Mouse (Mus musculus): ENCODE measurements around the gene Nfatc2.

The Nfatc2 gene

DNA sequence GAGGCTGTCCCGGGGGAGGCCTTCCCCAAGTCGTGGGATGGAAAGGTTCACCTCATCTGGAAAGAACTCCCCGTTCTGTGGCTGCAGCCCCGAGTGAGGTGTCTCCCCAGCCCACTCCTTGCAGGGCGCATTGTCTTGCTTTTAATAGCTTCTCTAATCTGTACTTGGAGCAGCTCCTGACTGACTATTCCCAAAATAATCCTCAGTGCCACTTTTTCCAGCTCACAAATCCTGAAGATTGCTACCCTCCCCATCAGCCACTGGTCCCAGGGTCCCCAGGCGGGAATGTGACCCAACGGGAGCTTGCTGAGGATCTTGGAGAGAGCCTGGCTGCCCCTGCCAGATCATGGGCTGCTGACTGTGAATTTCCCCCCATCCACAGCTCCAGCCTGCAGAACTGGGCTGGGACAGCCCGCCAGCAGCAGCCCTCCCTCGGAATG is 6.7 kb upstream of the Nfatc2 start:
- no peak for DNase-seq (ENCODE audit: low spot score)

DNA sequence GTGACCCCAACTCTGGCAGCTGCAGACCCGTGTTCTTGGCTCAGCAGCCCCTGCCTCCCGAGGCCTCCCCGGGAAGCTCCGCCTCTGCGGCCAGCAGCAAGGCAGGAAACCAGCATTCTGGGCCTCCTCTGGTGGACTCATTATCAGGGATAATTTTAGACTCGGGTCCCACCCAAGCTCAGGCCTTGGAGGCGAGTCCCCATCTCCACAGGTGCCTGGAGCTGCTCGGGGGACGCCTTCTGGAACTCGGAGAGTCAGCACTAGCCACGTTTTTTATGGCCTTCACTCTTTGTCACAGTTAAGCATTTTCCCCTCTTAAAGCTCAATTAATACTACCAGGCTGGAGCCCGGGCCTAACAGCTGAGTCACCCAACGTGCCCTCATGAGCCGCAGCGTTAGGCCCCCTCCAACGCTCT is 3.2 kb upstream of the Nfatc2 start:
- no peak for DNase-seq (ENCODE audit: low spot score)

DNA sequence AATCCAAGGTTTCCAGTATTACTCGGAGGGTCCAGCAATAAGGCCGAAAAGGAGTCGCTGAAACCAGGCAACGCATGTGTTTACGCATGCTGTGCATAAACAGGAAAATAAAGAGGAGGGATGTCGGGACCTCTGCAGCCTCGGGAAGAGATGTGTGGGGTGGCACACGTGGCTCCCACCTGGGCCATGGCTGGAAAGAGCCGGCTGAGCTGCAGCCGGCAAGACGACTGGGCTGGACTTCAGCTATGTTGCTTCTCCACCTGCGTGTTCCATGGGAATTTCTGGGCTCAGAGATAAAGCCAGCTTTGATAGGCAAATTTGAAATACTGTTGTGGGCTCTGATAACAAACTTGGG is 907 bp upstream of the Nfatc2 start:
- DNase-seq (ENCODE audit: low spot score): no peak

DNA sequence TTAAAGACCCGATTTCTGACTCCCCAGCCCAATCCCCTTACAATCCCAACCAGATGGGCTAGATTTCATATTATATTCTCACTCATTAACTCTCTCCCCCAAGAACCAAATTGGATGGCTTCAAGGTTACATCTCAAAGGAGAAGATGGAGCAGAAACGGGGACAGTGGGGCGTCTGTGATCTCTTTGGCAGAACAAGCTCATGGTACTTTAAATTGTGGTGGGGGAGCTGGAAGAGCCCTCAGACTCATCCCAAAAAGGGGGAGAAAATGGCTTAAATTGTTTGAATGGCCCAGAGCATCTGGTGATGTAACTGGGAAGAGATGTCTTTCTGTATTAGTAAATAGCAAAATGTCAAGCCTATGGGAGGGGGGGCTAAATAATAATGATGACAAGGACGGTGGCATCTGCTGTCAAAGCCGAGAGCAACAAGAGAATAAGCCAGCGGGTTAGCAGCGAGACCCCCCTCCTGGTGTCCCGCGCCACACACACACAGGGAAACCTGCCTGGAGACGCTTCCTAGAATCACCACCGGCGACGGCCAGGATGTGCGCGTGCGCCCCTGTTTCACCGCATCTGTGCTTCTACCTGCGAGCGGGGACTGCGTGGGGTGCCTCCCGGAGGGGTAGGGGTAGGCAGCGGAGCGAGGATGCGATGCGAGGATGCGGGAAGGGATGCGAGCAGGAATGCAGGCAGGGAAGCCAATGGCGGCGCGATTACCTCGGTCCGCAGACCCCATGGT is 537 bp downstream of the Nfatc2 start:
- DNase-seq (ENCODE audit: low spot score): no peak

DNA sequence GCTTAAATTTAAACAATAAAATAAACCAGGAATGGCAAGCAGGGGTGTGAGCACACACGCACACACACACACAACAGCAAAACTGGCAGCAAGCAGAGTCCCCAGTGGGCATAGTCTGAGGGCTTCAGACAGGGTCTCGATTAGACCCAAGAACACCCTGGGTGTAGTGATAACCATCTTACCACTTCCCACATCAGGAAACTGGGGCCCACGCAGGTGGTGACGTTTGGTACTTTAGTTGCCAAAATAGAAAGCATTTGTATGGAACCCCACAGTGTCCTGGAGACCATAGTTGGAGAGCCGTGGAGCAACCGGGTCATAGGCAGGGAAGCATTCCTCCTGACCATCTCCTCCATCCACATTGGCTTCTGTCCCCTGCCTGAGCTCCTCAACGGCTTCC is 5.8 kb downstream of the Nfatc2 start:
- DNase-seq (ENCODE audit: low spot score): no peak

DNA sequence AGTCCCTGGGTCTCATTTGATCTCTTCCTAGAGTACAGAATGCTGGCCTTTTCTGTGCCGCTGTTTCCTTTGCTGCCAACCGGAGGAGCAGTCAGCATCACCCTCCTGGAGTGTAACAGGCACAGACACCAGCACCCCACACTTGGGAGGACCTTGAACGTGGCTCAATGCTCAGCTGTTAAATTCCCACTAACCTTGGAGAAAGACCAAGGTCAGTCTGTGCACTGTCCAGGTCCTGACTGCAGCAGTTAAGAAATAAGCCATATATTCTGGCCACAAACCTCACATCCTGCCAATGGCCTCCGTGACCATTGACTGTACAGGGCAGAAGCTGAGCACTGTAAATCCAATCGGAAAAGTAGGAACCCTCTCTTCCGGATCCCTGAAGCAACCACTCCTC is 7.8 kb downstream of the Nfatc2 start:
- DNase-seq (ENCODE audit: low spot score): no peak

DNA sequence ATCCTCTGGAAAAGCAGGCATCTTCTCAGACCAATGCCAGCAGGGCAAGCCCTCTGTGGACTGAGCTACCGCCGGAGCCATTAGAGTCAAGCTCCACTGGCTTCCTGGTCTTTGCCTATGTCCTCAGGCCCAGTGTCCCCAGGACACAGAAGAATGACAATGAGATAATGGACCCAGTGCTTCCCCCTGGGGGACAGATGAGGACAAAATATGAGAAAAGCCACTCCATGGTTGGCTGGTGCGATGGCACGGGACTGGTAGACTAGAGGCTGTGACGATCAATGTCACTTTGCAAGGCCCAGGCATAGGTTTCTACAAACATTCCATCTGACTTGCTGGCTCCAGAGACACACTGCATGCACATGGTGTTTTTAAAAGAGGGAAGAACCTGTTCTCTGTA is 8.5 kb downstream of the Nfatc2 start:
- no peak for DNase-seq (ENCODE audit: low spot score)

DNA sequence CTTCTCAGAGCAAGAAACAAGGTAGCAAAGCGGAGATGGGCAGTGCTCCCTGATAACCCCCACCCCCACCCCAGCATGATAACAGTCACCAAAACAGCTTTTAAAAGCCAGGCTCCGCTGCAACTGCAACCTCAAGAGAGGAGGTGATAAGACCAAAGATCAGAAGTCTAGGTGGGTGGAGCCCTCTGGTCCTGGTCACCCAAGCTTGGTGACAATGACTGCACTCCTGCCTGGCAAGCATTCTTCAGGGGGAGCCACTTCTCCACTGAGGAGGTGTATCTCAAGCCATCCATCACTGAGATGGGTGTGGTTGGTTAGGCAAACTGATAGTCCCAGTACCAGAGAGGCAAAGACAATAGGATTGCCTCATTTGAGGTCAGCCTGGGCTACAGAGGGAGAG is 10.4 kb downstream of the Nfatc2 start:
- DNase-seq (ENCODE audit: low spot score): no peak

DNA sequence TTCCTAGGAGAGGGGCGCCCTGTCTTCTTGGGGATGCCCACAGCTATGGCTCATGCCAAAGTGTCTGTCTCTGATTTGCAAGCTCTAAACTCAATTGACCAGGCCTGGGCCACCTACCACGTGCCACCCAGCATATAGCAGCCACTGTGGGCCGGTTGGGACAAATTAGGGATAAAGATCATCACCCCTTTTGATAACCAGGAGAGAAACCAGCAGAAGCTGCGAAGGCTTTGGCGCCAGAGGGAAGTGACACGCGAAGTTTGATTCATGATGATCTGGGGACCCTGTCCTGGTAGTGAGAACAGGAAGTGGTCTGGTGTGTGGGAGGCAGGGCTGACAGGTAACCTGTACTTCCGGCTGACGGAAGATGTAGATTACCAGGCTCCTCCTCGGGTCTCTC is 10.9 kb downstream of the Nfatc2 start:
- no peak for DNase-seq (ENCODE audit: low spot score)

DNA sequence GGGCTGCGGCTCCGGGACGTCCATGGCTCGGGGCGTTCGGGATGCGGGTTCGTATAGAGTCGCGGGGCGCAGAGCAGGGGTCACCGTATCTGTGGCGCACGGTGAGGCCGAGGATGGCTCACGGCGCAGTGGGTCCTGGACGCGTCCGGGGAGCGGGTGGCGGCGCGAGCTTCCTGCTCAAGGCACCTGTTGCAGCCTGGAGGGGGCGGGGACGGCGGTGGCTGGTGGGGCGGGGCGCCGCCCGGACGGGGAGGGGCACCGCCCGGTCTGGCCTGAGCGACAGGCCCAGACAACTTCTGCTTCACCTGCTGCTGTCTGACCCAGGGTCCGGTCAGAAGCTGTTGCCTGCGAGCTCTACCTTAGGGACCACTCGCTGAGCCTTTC is 11.3 kb downstream of the Nfatc2 start:
- no peak for DNase-seq (ENCODE audit: low spot score)

DNA sequence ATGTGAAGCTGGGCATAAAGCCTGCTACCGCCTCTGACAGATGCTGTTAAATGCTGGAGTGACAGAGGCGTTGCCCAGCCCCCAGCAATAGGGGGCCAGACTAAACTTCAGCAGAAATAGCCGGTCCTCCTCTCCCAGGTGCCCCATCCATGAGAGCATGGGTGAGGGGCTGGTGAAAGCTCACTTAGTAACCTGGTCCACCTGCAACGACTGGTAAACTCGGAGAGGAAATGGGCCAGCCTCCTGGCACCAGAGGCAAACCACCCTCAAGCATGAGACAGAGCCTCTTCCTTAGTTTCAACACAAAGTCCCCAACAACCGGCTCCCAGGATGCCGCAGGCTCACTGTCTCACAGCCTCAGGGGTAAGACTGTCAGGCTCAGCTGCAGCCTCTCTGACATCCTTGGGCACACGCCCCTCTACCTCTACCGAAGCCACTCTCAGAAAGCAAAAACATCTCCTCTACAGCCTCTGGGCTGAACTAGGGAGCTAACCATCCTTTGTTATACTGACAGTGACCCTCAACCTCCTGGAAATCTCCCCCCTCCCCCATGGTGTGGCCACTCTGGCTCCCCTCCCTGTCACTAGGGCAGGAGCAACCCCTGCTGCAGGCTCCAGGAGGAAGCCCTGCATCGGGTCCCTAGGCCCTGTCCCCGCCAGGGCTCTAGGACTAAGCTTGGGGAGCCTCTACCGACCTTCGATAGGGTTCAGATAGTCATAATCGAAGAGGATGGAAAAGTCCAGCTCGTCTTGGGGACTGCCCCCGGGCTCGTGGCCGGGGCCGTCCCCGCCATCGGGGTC is 11.9 kb downstream of the Nfatc2 start:
- DNase-seq (ENCODE audit: low spot score): no peak

DNA sequence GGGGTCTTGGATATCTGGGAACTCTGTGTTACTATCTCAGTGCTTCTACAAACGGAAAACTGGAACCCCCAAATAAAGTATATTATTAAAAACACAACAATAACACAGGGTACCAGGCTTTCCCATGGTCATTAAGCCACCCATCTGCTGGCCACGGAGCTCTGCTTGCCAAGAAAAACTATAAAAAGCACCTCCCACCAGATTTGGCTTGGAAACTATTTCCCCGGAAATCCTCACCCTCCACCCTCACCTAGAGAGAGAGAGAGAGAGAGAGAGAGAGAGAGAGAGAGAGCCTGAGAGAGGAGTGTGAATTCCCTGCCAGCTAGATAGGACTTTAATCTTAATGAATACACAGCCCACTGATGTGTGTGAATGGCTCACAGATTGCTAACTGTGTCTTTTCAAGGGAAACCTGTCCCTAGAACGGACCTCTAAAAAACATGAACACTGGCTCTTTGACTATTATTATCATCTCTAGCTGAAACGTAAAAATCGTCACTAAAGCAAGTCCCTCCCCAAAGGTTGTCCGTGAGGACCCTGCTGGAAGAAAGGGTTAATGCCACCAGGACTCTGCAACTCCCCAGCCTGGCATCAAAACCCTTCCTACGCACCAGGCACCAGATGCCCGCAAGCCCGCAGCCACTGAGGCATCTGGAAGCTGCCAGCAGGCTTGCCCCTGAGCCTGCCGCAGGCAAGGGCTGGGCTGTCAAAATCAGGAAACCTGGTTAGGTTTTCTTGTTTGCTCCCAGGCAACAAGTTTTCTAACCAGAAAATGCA is 12.7 kb downstream of the Nfatc2 start:
- no peak for DNase-seq (ENCODE audit: low spot score)

DNA sequence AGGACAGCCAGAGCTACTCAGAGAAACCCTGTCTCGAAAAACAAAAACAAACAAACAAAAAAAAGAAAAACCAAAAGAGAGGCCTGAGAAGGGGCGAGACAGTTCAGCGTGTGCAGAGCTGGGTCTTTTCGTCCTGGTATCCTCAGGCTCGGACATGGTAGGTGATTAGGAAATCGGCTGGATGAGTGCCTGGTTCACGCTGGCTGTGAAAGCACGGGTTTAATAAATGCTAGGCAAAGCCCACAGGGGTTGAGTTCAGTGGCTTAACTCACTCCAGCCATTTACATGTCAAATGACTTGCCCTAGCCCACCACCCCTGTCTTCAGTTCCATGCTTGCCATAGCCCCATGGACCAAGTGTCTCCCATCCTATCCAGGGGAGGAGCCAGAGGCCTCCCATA is 14.3 kb downstream of the Nfatc2 start:
- DNase-seq (ENCODE audit: low spot score): no peak

DNA sequence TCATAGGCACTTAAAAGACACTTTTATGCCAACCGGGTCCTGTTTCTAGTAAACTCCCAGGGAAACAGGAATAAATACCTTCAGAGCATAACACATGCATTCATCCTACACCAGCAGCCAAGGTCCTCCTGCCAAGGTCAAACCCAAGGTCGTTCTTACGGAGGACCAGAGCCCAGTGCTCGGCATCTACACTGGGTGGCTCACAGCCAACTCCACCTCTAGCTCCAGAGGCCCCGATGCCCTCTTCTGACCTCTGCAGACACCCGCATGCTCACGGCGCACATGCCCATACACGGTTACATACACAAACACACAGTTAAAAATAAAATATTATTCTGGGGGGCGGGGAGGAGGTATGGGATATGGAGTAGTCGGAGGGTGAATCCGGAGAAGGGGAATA is 14.9 kb downstream of the Nfatc2 start:
- no peak for DNase-seq (ENCODE audit: low spot score)

DNA sequence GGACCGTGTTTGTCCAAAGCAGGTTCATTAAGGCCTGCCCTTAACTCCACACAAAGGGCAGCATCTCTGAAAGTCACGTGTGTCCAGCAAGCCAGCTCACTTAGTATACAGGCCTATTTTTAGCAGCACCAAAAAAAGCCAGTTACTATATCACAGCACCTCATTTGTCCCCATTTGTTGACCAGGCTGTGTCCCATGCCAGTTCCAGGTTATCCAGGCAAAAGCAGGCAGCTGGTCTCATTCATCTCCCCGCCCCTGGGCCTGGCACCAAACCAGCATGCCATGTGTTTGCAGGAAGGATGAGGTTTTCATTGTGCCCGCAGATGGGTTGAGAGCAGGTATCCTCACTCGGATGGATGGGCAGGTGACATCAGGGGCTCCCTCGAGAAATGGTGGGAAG is 16.6 kb downstream of the Nfatc2 start:
- DNase-seq (ENCODE audit: low spot score): no peak

DNA sequence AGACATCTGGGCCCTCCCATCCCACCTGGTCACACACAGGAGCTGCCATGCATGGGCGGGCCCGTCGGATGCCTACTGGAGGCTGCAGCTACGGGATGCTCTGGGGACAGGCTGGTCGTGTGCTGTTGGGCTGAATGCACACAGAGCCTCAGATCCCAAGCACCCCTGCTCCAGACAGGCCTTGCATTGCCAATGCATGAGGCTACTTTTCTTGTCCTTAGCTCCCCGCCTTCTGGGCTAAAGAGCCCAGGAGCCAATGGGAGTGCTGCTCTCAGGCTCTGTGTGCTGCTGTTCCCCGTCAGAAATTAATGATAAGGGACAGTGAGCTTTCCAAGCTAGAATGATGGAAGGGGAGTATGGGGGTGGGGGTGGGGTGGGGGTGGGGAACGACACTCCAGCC is 17.0 kb downstream of the Nfatc2 start:
- DNase-seq (ENCODE audit: low spot score): no peak

DNA sequence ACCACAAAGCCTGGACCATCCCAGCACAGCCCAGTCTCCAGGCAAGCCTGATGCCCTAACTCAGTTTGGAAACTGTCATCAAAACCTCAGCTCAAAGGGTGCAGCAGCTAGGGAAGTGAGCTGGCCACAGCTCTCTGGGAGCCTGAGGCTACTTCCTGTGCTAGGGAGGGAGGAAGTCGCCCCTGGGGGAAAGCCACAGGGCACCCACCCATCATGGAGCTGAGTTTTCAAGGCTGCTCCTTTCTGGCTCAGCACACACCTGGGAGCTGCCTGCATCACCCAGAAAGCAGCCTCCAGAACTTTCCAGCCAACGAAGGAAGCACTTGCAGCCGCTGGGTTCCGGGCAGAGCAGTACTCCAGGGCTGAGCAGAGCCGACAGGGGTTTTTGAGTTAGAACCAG is 18.4 kb downstream of the Nfatc2 start:
- DNase-seq (ENCODE audit: low spot score): no peak

DNA sequence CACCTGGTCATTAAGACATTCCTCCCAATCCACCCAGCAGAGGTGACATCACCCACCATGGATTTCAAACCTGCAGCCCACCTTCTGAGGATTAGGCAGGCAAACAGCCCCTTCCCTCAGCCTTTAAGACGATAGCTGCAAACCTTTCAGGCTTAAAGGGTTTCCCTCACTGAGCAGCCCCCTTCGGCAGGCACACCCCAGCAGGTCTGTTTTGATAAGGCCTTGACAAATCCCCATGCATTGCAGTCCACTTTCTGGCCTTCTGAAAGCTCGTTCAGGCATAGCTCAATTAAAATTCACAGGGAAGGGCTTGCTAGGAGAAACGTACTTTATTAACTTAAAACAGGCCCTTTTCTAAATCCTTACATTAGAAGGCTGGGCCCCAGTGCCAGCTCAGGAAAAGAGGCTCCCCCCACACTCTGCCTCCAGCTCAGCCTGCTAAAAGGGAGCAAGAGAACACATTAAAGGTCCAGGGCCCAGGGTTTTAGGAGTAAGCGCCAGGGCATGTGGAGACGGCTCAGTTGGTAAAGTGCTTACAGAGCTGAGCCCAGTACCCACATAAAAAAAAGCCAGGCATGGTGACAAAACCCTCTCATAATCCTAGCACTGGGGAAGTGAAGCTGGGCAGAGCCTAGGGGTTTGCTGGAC is 20.1 kb downstream of the Nfatc2 start:
- DNase-seq (ENCODE audit: low spot score): no peak

DNA sequence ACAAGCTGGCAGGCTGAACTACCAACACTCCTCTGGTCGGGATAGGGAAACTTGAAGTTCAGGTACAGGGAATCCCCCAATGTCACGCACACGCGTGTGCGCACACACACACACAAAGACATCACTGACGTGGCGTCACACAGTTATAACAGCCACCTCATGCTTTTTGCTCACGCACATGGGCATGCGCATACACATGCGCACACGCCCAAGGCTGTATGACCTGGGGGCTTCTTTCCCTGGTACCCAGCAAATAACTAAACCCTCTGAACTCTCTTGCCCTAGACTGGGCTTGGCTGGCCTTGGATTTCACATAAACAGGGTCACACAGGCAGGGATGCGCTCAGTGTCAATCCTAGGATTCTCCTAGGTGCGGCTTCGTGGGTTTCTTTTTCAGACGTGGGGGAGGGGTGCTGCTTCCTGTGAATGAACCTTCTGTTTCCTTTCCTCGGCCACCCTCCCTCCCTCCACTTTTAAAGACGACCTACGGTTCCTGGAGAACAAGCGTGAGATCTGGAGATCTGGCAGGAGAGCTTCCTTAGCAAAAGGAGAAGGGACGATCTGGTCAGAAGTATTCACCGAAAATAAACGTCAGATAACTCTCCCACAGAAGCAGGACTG is 21.1 kb downstream of the Nfatc2 start:
- no peak for DNase-seq (ENCODE audit: low spot score)

DNA sequence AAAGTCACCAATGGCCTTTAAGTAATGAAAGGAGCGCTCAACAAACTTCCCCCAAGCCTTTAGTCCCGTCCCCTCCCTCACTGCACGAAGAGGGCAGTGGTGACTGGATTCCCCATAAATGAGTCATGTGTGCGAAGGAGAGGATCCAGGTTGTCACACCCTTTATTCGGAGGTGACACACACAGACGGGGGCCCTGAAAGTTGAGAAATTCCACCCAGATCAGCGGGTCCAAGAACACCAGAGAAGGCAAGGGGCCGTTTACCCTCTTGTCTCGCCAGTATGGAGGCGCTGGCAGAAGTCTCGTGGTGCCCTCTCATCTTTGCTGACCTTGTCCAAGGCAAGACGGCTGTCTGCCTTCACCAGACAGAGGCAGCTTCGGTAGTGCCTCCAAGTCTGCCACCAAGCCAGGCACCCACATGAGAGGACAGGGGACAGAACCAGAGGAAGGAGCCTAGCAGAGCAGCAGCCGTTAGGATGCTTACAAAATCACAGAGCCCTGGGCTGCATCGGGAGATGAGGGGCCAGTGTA is 21.8 kb downstream of the Nfatc2 start:
- no peak for DNase-seq (ENCODE audit: low spot score)

DNA sequence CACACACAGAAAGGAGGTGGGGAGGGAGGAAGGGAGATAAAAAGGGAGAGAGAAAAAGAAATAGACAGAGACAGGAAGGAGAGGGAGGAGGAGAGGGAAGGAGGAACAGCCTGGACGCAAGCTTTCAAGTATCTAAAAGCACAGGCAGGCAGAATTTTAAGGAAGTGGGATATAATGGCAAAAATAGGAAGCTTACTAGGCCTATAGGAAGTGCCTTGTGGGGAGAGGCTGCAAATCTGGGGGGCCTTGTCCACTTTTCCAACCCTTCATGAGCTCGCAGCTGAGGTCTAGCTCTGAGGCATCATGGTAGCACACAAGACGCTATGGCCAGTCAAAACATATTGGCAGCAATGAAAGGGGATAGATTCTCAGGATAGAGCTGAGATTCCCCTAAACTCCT is 22.3 kb downstream of the Nfatc2 start:
- no peak for DNase-seq (ENCODE audit: low spot score)

DNA sequence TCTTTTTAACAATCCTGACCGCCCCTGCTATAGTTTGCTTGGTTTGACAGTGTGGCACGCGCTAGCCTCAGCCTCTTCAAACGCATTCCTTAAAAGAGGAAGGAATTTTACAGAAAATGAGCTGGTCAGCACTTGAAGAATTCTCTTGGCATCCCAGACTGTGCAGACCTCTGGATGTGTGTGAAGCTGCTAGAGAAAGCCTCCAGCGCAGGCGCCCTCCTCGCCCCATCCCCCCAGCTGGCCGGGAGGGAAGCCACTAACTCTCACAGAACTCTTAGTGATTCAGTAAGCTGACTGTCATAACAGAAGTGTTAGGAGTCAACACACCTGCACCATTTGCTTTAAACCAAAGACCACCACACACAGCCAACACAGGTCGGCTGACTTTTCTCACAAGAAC is 23.3 kb downstream of the Nfatc2 start:
- no peak for DNase-seq (ENCODE audit: low spot score)

Measured in ovary, postnatal 14 days (tissue).